Mouse (Mus musculus): ENCODE data around the gene Tnpo2.
"Not testable (repeated sequence)": the region's sequence is repeated elsewhere in the genome, so short reads cannot be mapped to it uniquely, and the experiment has no call there.

The Tnpo2 gene

GRCm38 (mm10) chr8:85071514-85072281 is 35.0 kb downstream of the Tnpo2 start, which contains the start of gene Dhps:
Gene Dhps (plus strand): TSS chr8:85071757.
- peak; percentile 96 for DNase-seq (ENCODE audit: low read depth, low spot score)

- peak; percentile 77 for DNase-seq (ENCODE audit: low read depth, low spot score)
These were observed 35.7 kb downstream of the Tnpo2 start for GRCm38 (mm10) chr8:85072364-85072929.

GRCm38 (mm10) chr8:85073041-85073612 is 36.4 kb downstream of the Tnpo2 start:
- DNase-seq (ENCODE audit: low read depth, low spot score): no peak

DNA sequence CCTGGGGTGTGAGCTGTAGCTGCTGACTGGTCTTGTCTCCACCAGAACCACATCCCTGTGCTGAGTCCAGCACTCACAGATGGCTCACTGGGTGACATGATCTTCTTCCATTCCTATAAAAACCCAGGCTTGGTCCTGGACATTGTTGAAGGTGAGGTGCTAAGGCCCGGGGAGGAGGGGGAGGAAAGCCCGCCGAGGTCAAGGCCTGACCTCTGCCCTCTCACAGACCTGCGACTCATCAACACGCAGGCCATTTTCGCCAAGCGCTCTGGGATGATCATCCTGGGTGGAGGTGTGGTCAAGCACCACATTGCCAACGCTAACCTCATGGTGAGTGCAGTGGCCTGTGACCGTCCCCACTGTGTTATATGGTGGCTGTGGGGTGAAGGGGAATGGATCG is 37.5 kb downstream of the Tnpo2 start:
- no peak for DNase-seq (ENCODE audit: low read depth, low spot score)

DNA sequence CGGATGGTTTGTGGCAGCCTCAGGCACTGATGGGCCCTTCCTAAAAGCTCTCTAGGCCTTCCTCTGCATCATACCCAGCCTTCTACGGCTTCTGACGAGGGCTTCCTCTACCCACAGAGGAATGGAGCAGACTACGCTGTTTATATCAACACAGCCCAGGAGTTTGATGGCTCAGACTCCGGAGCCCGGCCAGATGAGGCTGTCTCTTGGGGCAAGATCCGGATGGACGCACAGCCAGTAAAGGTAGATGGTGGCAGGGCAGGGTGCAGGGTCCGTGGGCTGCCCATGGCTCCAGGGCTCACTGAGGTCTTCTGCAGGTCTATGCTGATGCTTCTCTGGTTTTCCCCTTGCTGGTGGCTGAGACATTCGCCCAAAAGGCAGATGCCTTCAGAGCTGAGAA is 37.9 kb downstream of the Tnpo2 start:
- no peak for DNase-seq (ENCODE audit: low read depth, low spot score)

- peak; percentile 73 for DNase-seq (ENCODE audit: low read depth, low spot score)
These were observed 39.3 kb downstream of the Tnpo2 start for GRCm38 (mm10) chr8:85076001-85076400.

DNA sequence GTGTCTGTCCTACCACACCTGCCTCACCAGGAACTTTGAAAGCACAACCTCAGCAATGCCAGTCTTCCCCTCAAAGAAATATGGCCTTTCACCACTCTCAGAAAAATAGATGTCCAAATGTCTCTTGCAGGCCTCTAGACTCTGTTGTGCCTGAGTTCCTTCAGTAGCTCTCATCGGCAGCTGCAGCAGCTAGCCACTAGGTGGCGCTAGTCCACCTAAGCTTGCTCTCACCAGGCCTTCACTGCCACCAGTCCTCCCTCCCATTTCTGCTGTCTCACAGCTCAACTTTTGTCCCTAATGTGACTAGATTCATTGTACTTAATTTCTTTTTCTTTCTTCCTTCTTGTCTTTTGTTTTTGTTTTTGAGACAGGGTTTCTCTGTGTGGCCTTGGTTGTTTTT is 40.3 kb downstream of the Tnpo2 start:
- DNase-seq (ENCODE audit: low read depth, low spot score): peak; percentile 95

DNA sequence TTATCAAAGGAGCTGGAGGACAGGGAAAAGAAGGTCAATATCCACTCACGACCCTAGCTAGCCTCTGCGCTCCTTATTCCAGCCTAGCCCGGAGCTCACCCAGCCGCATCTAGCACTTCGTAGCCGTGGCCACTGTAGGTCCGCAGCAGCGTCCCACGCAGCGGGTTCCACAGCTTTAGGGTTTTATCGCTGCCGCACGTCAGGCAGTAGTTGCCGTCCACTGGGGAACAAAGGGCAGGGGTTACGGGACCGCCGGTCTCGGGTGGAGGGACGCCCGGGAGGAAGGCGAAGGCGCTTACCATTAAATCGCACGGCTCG is 43.5 kb downstream of the Tnpo2 start:
- no peak for DNase-seq (ENCODE audit: low read depth, low spot score)

- DNase-seq (ENCODE audit: low read depth, low spot score): peak; percentile 83
These were observed 44.0 kb downstream of the Tnpo2 start, which contains the start of gene Wdr83os for GRCm38 (mm10) chr8:85080532-85081215. Gene Wdr83os (plus strand): TSS chr8:85080740.

DNA sequence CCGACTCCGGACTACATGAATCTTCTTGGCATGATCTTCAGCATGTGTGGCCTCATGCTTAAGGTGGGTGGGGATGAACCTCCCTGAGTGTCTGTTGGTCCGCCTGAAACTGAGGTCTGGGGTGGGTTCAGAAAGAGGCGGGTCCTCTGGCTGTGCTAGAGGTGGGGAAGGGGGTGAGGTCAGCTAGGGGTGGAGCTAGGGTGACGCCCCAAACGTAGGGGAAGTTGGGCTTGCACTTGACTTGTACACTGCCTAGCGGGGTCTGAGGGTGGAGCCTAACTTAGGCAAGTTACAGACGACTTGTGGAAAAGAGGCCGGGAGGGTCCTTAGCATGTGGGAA is 44.5 kb downstream of the Tnpo2 start, which contains the start of gene Wdr83:
Wdr83 (minus strand) TSS at position 91 of the 340 bp plus-strand sequence.
- peak; percentile 65 for DNase-seq (ENCODE audit: low read depth, low spot score)

DNA sequence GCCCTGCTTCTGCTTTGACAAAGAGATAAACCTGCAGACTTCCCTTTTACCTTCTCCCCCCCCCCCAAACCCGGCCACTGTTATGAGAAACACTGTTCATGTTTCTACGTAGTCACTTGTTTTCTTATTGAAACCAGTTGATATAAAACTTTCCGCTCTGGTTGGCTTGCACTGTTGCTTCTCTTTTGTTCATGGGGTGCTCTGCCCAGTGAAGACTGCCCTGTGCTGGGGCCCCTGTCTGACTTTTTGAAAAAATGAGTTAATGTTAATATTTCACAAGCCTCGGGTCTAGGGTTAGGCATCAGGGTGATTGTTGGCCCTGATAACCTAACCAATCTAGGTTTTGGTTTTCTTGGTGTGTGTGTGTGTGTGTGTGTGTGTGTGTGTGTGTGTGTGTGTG is 45.5 kb downstream of the Tnpo2 start:
- not testable (repeated sequence) for DNase-seq (ENCODE audit: low read depth, low spot score)

DNA sequence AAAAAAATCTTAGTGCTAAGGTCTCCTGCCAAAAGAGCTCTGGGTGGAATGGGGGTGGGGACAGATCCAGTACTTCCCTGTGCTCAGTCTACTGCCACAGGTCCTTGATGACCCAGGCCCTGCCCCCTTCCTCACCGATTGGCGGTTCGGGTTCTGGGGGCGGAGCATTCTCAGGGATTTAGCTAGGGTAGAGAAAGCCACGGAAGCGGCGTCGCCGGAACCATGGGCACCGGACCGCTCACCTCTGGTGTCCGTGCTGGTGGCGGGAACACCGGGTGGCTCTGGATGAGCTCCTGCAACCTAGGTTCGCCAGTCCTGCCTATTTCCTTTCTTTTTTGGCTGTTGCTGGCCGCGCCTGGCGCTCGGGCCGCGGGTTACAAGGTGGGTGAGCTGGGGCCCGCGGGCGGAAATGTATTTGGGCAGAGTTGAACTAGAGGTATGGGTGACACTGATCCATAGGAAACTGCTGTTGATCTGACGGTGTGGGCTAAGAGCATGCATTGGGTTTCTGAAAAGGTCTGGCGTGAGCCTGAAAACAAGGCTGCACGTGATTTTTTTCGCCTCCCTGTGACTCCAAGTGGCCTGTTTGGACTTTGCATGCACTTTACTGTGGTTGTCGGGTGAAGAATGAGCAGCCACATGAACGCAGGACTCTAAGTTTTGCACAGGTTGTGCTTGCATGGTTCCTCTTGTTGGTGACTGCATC is 46.5 kb downstream of the Tnpo2 start, which contains the start of gene Man2b1:
Man2b1 (plus strand) TSS at position 163 of the 706 bp plus-strand sequence.
- DNase-seq (ENCODE audit: low read depth, low spot score): peak; percentile 98

- DNase-seq (ENCODE audit: low read depth, low spot score): no peak
These were observed 47.9 kb downstream of the Tnpo2 start for GRCm38 (mm10) chr8:85084633-85085032.

GRCm38 (mm10) chr8:85086238-85086637 is 49.5 kb downstream of the Tnpo2 start:
- no peak for DNase-seq (ENCODE audit: low read depth, low spot score)

DNA sequence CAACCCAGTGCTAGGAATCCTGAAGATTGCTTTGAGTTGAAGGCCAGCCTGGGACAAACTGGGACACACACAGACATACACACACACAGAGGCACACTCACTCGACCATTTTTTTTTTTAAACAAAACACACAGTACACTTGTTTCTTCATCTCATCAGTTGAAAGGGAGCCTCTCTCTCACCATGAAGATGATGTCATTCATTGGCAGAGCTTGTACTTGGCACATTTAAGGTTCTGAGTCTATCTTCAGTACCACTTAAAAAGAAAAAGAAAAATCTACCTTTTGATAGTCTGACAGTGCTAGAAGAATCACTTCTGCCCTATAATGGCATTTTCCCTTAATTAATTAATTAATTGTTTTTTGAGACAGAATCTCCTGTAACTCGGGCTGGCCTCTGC is 52.1 kb downstream of the Tnpo2 start:
- DNase-seq (ENCODE audit: low read depth, low spot score): peak; percentile 62

DNA sequence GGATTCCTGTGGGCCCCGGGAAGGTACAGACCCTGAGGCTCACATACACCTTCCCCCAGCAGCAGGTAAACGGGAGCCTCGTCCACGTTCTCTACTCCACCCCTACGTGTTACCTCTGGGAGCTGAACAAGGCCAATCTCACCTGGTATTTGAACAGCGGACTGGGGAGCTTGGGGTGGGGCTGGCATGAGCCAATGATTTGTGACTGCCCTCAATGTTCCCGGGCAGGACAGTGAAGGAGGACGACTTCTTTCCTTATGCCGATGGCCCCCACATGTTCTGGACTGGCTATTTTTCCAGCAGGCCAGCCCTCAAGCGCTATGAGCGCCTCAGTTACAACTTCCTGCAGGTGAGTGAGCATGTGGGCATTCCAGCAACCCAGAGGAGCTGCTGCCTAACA is 54.1 kb downstream of the Tnpo2 start:
- no peak for DNase-seq (ENCODE audit: low read depth, low spot score)

- no peak for DNase-seq (ENCODE audit: low read depth, low spot score)
These were observed 54.9 kb downstream of the Tnpo2 start for GRCm38 (mm10) chr8:85091526-85092090.

- DNase-seq (ENCODE audit: low read depth, low spot score): no peak
These were observed 58.3 kb downstream of the Tnpo2 start for GRCm38 (mm10) chr8:85095051-85095450.

GRCm38 (mm10) chr8:85095566-85095965 is 58.9 kb downstream of the Tnpo2 start:
- no peak for DNase-seq (ENCODE audit: low read depth, low spot score)

GRCm38 (mm10) chr8:85096196-85096595 is 59.5 kb downstream of the Tnpo2 start:
- DNase-seq (ENCODE audit: low read depth, low spot score): no peak

DNA sequence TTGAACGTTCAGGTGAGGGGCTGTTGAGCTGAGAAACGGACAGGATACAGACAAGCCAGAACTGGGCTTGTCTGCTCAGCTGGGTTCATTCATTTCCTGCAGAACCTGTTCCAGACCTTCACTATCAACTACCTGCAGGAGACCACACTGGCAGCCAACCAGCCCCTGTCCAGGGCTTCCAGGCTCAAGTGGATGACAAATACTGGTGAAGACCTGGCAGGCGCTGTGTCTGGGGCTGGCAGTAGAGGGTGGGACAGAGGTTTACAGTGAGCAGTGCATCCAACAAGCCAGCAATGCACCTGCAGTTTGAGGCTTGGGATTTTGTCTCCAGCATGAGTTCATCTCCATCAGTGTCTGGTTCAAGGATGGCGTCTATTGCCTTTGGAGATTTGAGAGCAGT is 60.1 kb downstream of the Tnpo2 start:
- DNase-seq (ENCODE audit: low read depth, low spot score): no peak
